Mouse (Mus musculus) lung, embryonic 14.5 days (tissue): ENCODE measurements at regions not wholly inside any gene's neighbourhood (a gene's known extent, or its start where the extent isn't known, plus 50 kb on each side); places are given as distances from the start of the nearest gene placed in this dataset.

Experiments used
- ATAC-seq: fragments of 200-750 bp; cut with Nextera tagmentation; 2 replicates; pipeline ENCODE4 v1.8.0; 2017; ENCODE audit warnings: mild to moderate bottlenecking, moderate TSS enrichment, moderate library complexity; ENCODE audit not compliant: insufficient read depth
- DNase-seq: peaks from one replicate; pipeline ENCODE4 v3.0.0-alpha.2; 2015
- H3K27ac ChIP-seq: fragments of 300-500 bp; sonication (generic); 2 replicates; pipeline ENCODE4 v1.5.1; 2014; ENCODE audit warnings: low read depth, mild to moderate bottlenecking, moderate library complexity
- H3K27me3 ChIP-seq: fragments of 300-500 bp; sonication (generic); 2 replicates; pipeline ENCODE4 v1.6.1; 2014; ENCODE audit warnings: low read length, control low read depth; ENCODE audit not compliant: insufficient read depth
- H3K36me3 ChIP-seq: fragments of 300-500 bp; sonication (generic); 2 replicates; pipeline ENCODE4 v1.6.1; 2014; ENCODE audit warnings: control low read depth; ENCODE audit not compliant: insufficient read depth
- H3K4me1 ChIP-seq: fragments of 300-500 bp; sonication (generic); 2 replicates; pipeline ENCODE4 v1.6.1; 2014; ENCODE audit warnings: antibody characterized with exemption, control low read depth; ENCODE audit not compliant: insufficient read depth
- H3K4me2 ChIP-seq: fragments of 300-500 bp; sonication (generic); 2 replicates; pipeline ENCODE4 v1.6.1; 2014; ENCODE audit warnings: mild to moderate bottlenecking
- H3K4me3 ChIP-seq: fragments of 300-500 bp; sonication (generic); 2 replicates; pipeline ENCODE4 v1.5.1; 2014; ENCODE audit warnings: low read depth, low read length
- H3K9ac ChIP-seq: fragments of 300-500 bp; sonication (generic); 2 replicates; pipeline ENCODE4 v1.6.1; 2014
- H3K9me3 ChIP-seq: fragments of 300-500 bp; sonication (generic); 2 replicates; pipeline ENCODE4 v1.6.1; 2016; ENCODE audit warnings: low read depth, low read length, control low read depth
- CTCF ChIP-seq: IDR thresholded peaks from 2 replicates; pipeline ENCODE4 v1.5.1; 2016; ENCODE audit warnings: antibody characterized with exemption, low read depth
- WGBS: fragments of 180-500 bp; shearing (Covaris S2); extraction: QIAGEN DNeasy Blood & Tissue Kit; methylation state at CpG from one replicate; pipeline ENCODE4 v1.1.7; 2014; 5-methylcytosine and 5-hydroxymethylcytosine counted together

DNA sequence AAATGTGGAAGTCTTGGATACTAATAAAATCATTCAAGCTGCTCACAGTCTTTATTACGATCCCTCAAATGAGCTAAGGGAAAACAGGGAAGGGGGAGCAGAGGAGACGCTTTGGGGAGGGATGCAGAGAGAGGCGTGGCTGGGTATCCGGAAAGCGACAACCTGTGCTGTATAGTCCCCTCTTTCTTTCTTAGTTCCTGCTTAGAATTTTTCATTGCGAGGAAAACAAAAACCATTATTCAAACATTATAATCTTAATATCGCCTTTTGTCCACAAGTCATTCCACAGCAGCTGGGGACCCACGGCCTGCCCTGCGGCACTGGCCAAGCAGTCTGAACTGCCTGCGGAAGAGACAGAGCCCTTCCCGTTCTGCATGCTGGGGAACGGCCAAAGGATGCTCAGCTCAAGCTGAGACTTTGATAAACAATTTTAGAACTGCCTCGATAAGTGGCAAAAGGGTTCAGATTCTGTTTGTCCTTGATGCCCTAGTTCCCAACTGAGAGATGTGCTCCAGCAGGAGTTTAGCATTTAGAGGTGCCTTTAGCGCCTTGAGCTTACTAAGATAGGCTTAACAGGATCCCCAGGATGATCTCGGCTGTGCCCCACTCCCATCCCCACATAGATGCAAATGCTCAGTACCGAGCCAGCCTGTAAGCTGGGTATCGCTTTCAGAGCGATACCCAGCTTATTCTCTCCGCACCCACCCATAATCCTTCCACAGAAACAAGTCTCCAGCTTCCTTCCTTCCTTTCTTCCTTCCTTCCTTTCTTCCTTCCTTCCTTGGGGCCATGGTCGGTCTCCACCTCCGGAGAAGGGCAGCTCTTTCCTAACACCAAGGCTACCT is 248.7 kb upstream of the Nfe2l3 start:
- DNase-seq, result peak; percentile 2
- no peak overlapping the region for H3K27ac ChIP-seq
- 2% methylated on average over 21 of the region's 21 CpGs for WGBS
- no peak overlapping the region for H3K4me2 ChIP-seq
- no peak overlapping the region for H3K9ac ChIP-seq
- H3K36me3 ChIP-seq, result no peaks in the 10 kb centered on the region
- H3K9me3 ChIP-seq, result no peaks in the 10 kb centered on the region
- TF ChIP-seq CTCF, result no peak
- no peak overlapping the region for H3K4me3 ChIP-seq
- peaks cover 86% of the 10 kb centered on the region for H3K27me3 ChIP-seq
- no peaks in the 10 kb centered on the region for H3K4me1 ChIP-seq
- no peak for ATAC-seq

- WGBS, result 6% methylated on average over 3 of the region's 3 CpGs
- Histone ChIP-seq H3K9ac (no peak overlapping the region), H3K27ac (no peak overlapping the region), H3K4me2 (no peak overlapping the region), H3K36me3 (no peaks in the 10 kb centered on the region), H3K4me1 (no peaks in the 10 kb centered on the region), H3K9me3 (no peaks in the 10 kb centered on the region), H3K4me3 (no peak overlapping the region), H3K27me3 (peaks cover 90% of the 10 kb centered on the region)
- DNase-seq (no peak), ATAC-seq (no peak)
- TF ChIP-seq CTCF, result no peak
Observed at GRCm38 (mm10) chr6:51184500-51184899, 248.0 kb upstream of the Nfe2l3 start.

DNA sequence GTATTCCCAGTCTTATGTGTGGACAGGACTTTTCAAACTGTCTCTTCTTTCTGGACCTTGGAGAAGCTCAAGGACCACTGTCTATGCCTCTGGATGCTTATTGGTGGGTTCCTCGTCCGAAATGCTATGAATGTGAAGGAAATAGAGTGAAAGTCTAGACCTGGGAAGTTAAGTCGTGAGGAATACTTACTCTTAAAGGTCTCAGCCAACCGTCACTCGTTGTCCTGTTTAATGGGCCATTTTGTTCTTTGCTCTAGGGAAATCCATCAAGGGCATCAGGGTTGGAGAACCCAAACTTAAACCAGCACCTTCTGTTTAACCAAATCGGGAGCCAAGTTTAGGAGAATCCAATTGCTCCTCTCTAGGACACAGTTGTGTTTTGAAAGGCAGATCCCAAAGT is 247.3 kb upstream of the Nfe2l3 start:
- H3K4me1 ChIP-seq, result no peaks in the 10 kb centered on the region
- no peak overlapping the region for H3K4me2 ChIP-seq
- H3K9me3 ChIP-seq, result no peaks in the 10 kb centered on the region
- peaks cover 90% of the 10 kb centered on the region for H3K27me3 ChIP-seq
- DNase-seq, result peak; percentile 1
- WGBS, result 29% methylated on average over 6 of the region's 6 CpGs
- no peak overlapping the region for H3K27ac ChIP-seq
- H3K36me3 ChIP-seq, result no peaks in the 10 kb centered on the region
- no peak for TF ChIP-seq CTCF
- ATAC-seq, result no peak
- H3K4me3 ChIP-seq, result no peak overlapping the region
- H3K9ac ChIP-seq, result no peak overlapping the region

GRCm38 (mm10) chr6:51189173-51189572 is 243.3 kb upstream of the Nfe2l3 start:
- ATAC-seq, result no peak
- Histone ChIP-seq H3K36me3 (no peaks in the 10 kb centered on the region), H3K9me3 (no peaks in the 10 kb centered on the region), H3K4me3 (no peak overlapping the region), H3K27me3 (peaks cover 88% of the 10 kb centered on the region), H3K4me2 (no peak overlapping the region), H3K9ac (no peak overlapping the region), H3K4me1 (no peaks in the 10 kb centered on the region), H3K27ac (no peak overlapping the region)
- WGBS, result 78% methylated on average over 3 of the region's 3 CpGs
- TF ChIP-seq CTCF, result no peak
- DNase-seq, result no peak

- no peak for ATAC-seq
- Histone ChIP-seq H3K9me3 (no peaks in the 10 kb centered on the region), H3K9ac (no peak overlapping the region), H3K4me3 (no peak overlapping the region), H3K27me3 (peaks cover 59% of the 10 kb centered on the region), H3K27ac (no peak overlapping the region), H3K36me3 (no peaks in the 10 kb centered on the region), H3K4me1 (no peaks in the 10 kb centered on the region), H3K4me2 (no peak overlapping the region)
- no peak for DNase-seq
- WGBS, result 37% methylated on average over 8 of the region's 8 CpGs
- TF ChIP-seq CTCF, result no peak
Observed at GRCm38 (mm10) chr6:51192826-51193225, 239.6 kb upstream of the Nfe2l3 start.

- no peak overlapping the region for H3K9ac ChIP-seq
- no peaks in the 10 kb centered on the region for H3K9me3 ChIP-seq
- no peak overlapping the region for H3K27ac ChIP-seq
- H3K4me2 ChIP-seq, result no peak overlapping the region
- 13% methylated on average over 12 of the region's 12 CpGs for WGBS
- no peak for TF ChIP-seq CTCF
- ATAC-seq (no peak), DNase-seq (no peak)
- H3K4me3 ChIP-seq, result no peak overlapping the region
- H3K27me3 ChIP-seq, result peaks cover 54% of the 10 kb centered on the region
- H3K36me3 ChIP-seq, result no peaks in the 10 kb centered on the region
- no peaks in the 10 kb centered on the region for H3K4me1 ChIP-seq
Observed at GRCm38 (mm10) chr6:51193356-51193755, 239.1 kb upstream of the Nfe2l3 start.

DNA sequence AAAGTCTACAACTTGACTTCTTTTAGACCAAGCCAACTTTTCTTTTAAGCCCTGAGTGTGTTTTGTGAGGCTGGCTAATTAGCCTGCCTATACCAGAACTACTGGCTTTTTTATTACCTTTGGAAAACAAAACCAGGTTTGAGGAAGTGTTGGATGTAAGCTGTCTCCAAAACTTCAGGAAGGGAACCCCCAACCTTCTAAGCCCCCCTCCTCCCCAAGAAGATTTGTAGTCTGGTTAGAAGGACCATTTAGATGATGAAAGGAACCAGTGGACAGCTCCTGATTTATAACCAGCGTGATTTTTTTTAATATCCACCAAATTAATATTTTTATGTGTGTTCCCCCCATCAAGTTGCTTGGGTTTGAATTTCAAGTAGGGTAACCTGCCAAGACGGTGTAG is 236.1 kb upstream of the Nfe2l3 start:
- H3K9me3 ChIP-seq, result no peaks in the 10 kb centered on the region
- DNase-seq (no peak), ATAC-seq (no peak)
- H3K9ac ChIP-seq, result no peak overlapping the region
- peaks cover 27% of the 10 kb centered on the region for H3K27me3 ChIP-seq
- TF ChIP-seq CTCF, result no peak
- H3K36me3 ChIP-seq, result no peaks in the 10 kb centered on the region
- 69% methylated on average over 2 of the region's 2 CpGs for WGBS
- no peaks in the 10 kb centered on the region for H3K4me1 ChIP-seq
- no peak overlapping the region for H3K4me3 ChIP-seq
- no peak overlapping the region for H3K4me2 ChIP-seq
- H3K27ac ChIP-seq, result no peak overlapping the region
